Mouse (Mus musculus) Patski (cell line): Measurements from ENCODE around the gene Blvra. TPM values are rescaled to one million over a fixed set of nuclear protein-coding genes. Genes with fewer than 3 reads are reported as not detected.

Source experiments
- ATAC-seq: fragments of 100-300 bp; one replicate; pipeline ENCODE4 v1.8.0; 2021
- CTCF ChIA-PET: fragments of 350-600 bp; sonication (Branson Sonifier 250); formaldehyde crosslinking; loops from one replicate; lab custom pipeline; 2022; ENCODE audit warnings: inconsistent platforms; lab: Charles Lee
- POLR2A ChIA-PET: fragments of 350-600 bp; sonication (Branson Sonifier 250); formaldehyde crosslinking; loops from one replicate; lab custom pipeline; 2022; ENCODE audit warnings: antibody characterized with exemption, inconsistent platforms; lab: Charles Lee
- DNase-seq: peaks from one replicate; pipeline ENCODE4 v3.0.0-alpha.2; 2011; ENCODE audit warnings: low read depth, low spot score
- H3K27me3 ChIP-seq: fragments of 371-371 bp; one replicate; pipeline ENCODE4 v1.5.1; 2021
- CTCF ChIP-seq: fragments of 100-300 bp; IDR thresholded peaks from one replicate; pipeline ENCODE4 v1.5.1; 2021
- in situ Hi-C: fragments of 300-500 bp; cut with MboI; formaldehyde crosslinking; loops from 3 replicates; pipeline ENCODE4 v1.11.1; 2018; ENCODE audit warnings: low pct_unique_long_range_greater_than_20kb, mixed read lengths
- polyA plus RNA-seq: library from polyadenylated mRNA; unstranded; gene quantifications from one replicate; pipeline ENCODE4 v1.2.3, GENCODE M21; 2021

The Blvra gene
- polyA plus RNA-seq, 1 experiment from 2014 or later = 35.8 TPM

- ChIA-PET POLR2A (no interaction called here), CTCF (interaction anchor here (1.4 kb wide), 1 partner anchor 117 kb away, joined by 3 read pairs; no protein-coding TSS in a partner anchor)
- DNase-seq (no peak), ATAC-seq (no peak)
- no peaks in the 10 kb centered on the region for H3K27me3 ChIP-seq
- TF ChIP-seq CTCF = no peak
- in situ Hi-C loops = no loop called here
These were observed 66.5 kb downstream of the Blvra start for GRCm38 (mm10) chr2:127136979-127137378.

GRCm38 (mm10) chr2:127137838-127138420 is 67.5 kb downstream of the Blvra start:
- H3K27me3 ChIP-seq = no peaks in the 10 kb centered on the region
- DNase-seq (no peak), ATAC-seq (no peak)
- TF ChIP-seq CTCF = no peak
- ChIA-PET CTCF (interaction anchor here (1.4 kb wide), 1 partner anchor 116 kb away, joined by 3 read pairs; no protein-coding TSS in a partner anchor), POLR2A (no interaction called here)
- in situ Hi-C loops = no loop called here

GRCm38 (mm10) chr2:127138449-127138848 is 68.0 kb downstream of the Blvra start:
- ATAC-seq (no peak), DNase-seq (no peak)
- TF ChIP-seq CTCF = no peak
- POLR2A ChIA-PET = no interaction called here
- H3K27me3 ChIP-seq = no peaks in the 10 kb centered on the region
- in situ Hi-C loops = no loop called here
- CTCF ChIA-PET = interaction anchor here (1.4 kb wide), 1 partner anchor 116 kb away, joined by 3 read pairs; no protein-coding TSS in a partner anchor

GRCm38 (mm10) chr2:127139094-127139493 is 68.6 kb downstream of the Blvra start:
- no peak for TF ChIP-seq CTCF
- ChIA-PET POLR2A (no interaction called here), CTCF (no interaction called here)
- no peaks in the 10 kb centered on the region for H3K27me3 ChIP-seq
- ATAC-seq (no peak), DNase-seq (no peak)
- in situ Hi-C loops = no loop called here

GRCm38 (mm10) chr2:127139605-127140004 is 69.1 kb downstream of the Blvra start:
- POLR2A ChIA-PET = interaction anchor here (0.7 kb wide), 1 partner anchor 245 kb away, joined by 3 read pairs; no protein-coding TSS in a partner anchor
- CTCF ChIA-PET = no interaction called here
- ATAC-seq = no peak
- no peak for TF ChIP-seq CTCF
- no peaks in the 10 kb centered on the region for H3K27me3 ChIP-seq
- DNase-seq = no peak
- in situ Hi-C loops = no loop called here

GRCm38 (mm10) chr2:127140011-127140410 is 69.5 kb downstream of the Blvra start:
- in situ Hi-C loops = no loop called here
- ATAC-seq (no peak), DNase-seq (no peak)
- no peak for TF ChIP-seq CTCF
- H3K27me3 ChIP-seq = no peaks in the 10 kb centered on the region
- ChIA-PET POLR2A (interaction anchor here (0.7 kb wide), 1 partner anchor 245 kb away, joined by 3 read pairs; no protein-coding TSS in a partner anchor), CTCF (no interaction called here)

- in situ Hi-C loops = no loop called here
- ChIA-PET POLR2A (no interaction called here), CTCF (no interaction called here)
- peaks cover 9% of the 10 kb centered on the region for H3K27me3 ChIP-seq
- no peak for DNase-seq
- TF ChIP-seq CTCF = no peak
- no peak for ATAC-seq
These were observed 71.6 kb downstream of the Blvra start for GRCm38 (mm10) chr2:127142031-127142430.

GRCm38 (mm10) chr2:127142577-127143157 is 72.2 kb downstream of the Blvra start:
- TF ChIP-seq CTCF = no peak
- CTCF ChIA-PET = no interaction called here
- ATAC-seq (peak; percentile 12), DNase-seq (no peak)
- peaks cover 14% of the 10 kb centered on the region for H3K27me3 ChIP-seq
- in situ Hi-C loops = no loop called here
- POLR2A ChIA-PET = interaction anchor here (0.6 to 1.0 kb wide), 2 partner anchors 21 to 138 kb away, joined by 3 to 5 read pairs; no protein-coding TSS in a partner anchor

- in situ Hi-C loops = no loop called here
- no peak for TF ChIP-seq CTCF
- POLR2A ChIA-PET = interaction anchor here (0.6 to 1.0 kb wide), 2 partner anchors 22 to 137 kb away, joined by 3 to 5 read pairs; no protein-coding TSS in a partner anchor
- CTCF ChIA-PET = no interaction called here
- DNase-seq = no peak
- peak; percentile 57 for ATAC-seq
- peaks cover 14% of the 10 kb centered on the region for H3K27me3 ChIP-seq
These were observed 72.9 kb downstream of the Blvra start, which contains the start of gene Itpripl1 for GRCm38 (mm10) chr2:127143158-127144063. TSS of gene Itpripl1 (minus strand) at chr2:127143442.

- ChIA-PET POLR2A (interaction anchor here (0.7 kb wide), 1 partner anchor 327 kb away, joined by 3 read pairs; no protein-coding TSS in a partner anchor), CTCF (interaction anchor here (1.8 kb wide), 1 partner anchor 11 kb away, joined by 3 read pairs; no protein-coding TSS in a partner anchor)
- no peak for DNase-seq
- ATAC-seq = no peak
- peaks cover 23% of the 10 kb centered on the region for H3K27me3 ChIP-seq
- TF ChIP-seq CTCF = no peak
- in situ Hi-C loops = no loop called here
These were observed 75.2 kb downstream of the Blvra start for GRCm38 (mm10) chr2:127145699-127146098.

Other genes with a start within 250 kb of the Blvra start
- gene Trpm7, start 194.4 kb upstream of the Blvra start, polyA plus RNA-seq = 53.3 TPM
- gene Sppl2a, start 137.4 kb upstream of the Blvra start, polyA plus RNA-seq = 106 TPM
- gene Ap4e1, start 61.9 kb upstream of the Blvra start, polyA plus RNA-seq = 9.9 TPM
- gene Ncaph, start 63.3 kb downstream of the Blvra start, polyA plus RNA-seq = 30.1 TPM
- 10.0 TPM for gene Itpripl1, start 72.8 kb downstream of the Blvra start, polyA plus RNA-seq
- 0.76 TPM for gene 1810024B03Rik, start 137.6 kb downstream of the Blvra start, polyA plus RNA-seq
- gene Snrnp200, start 137.7 kb downstream of the Blvra start, polyA plus RNA-seq = 108 TPM
- 70.5 TPM for gene Ciao1, start 177.2 kb downstream of the Blvra start, polyA plus RNA-seq
- 81.1 TPM for gene Tmem127, start 177.2 kb downstream of the Blvra start, polyA plus RNA-seq
- 85.1 TPM for gene Stard7, start 199.6 kb downstream of the Blvra start, polyA plus RNA-seq